Mouse (Mus musculus): ENCODE data around the gene Ccl17.

Ccl17 gene

DNA sequence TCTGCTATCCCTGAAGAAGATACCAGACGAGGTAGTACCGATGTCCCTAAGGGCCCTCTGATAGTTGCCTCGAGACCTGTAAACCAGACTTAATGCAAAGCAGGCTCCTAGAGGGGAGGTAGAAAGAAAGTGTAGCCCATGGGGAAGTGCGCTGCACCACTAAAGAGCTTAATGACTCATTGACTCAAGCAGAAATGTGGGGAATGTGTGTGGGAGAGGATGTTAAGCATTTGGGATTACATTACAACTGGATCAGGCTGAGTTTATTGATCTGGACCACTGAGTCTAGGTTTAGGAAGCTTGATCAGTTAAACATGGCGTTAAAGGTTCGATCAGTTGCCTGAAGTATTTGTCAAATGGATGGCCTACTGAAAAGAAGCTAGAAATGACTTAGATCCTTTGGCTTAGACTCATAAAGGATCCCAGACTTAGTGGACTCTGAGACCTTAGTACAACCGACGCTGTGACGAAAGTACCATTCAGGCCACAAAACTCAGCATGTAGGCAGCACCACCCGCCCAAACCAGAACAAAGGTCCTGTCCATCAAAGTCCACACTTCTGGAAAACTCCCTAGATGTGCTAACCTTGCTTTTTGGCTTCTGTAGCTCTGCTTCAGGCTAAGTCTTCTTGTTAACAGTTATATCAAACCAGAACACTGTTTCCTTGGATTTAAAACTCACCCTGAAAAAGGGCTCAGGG lies 20.8 kb upstream of the Ccl17 start:
- no peak for DNase-seq (ENCODE audit: low spot score)

DNA sequence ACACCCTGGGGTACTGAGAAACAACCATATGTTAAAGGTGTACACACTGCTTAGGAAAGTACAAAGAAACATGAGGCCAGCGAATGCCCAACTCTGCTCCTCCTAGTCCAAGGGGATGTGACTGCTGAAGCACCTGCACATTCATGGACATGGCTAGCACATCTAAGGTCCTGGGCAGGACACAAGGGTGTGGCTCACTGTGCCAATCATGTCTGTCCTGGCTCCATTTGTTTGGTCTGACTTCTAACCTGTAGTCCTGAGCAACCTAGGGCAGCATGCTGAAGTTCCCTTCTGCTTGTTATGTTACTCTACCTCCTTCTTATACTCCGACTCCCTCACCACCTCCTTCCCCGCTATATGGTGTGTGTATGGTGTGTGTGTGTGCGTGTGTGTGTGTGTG lies 15.9 kb upstream of the Ccl17 start:
- no peak for DNase-seq (ENCODE audit: low spot score)

DNA sequence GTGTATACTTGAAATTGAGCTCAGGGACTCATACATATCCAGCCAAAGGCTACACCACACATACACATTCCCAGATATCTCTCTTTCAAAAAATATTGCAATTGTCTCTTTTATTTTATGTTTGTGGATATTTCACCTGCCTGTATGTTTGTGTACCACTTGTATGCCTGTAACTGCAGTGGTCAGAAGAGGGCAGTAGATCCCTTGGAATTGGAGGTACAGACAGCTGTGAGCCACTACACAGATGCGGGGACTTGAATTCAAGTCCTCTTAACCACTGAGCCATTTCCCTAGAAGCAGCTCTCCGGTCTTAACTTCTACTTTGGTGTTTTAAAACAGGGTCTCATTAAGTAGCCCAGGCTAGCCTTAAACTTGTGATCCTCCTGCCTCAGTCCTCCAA lies 15.5 kb upstream of the Ccl17 start:
- no peak for DNase-seq (ENCODE audit: low spot score)

DNA sequence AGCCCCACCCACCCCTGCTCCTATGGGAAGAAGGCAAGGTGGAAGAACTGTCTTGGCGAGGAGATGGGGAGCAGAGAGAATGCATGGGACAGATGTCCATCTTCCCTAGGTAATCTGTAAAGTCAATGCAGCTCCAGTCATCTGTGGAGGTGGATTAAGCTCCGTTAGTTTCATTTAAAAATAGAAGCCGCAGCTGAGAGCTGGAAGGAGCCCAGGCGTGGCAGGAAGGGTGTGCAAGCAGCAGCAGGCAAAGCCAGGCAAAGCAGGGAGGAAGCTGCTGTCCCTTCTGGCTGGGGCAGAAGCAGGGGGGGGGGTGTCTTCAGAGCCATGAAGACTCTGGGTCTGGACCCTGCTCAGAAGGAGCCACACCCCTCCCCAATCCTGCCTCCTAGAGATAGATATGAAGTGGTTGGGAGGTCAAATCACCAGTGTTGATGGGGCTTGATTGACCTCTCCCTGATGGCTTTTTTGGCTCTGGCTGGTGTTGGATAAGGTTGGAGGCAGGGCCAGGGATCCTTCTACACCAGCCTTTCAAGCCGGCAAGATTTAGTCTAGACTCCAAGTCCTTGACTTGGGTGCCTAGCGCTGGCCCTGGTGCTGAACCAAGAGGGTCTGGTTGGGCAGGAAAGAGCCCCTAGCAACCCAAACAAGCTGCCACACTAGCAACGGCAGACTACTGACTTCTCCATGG lies 9.8 kb upstream of the Ccl17 start:
- DNase-seq (ENCODE audit: low spot score) = peak; percentile 66

DNA sequence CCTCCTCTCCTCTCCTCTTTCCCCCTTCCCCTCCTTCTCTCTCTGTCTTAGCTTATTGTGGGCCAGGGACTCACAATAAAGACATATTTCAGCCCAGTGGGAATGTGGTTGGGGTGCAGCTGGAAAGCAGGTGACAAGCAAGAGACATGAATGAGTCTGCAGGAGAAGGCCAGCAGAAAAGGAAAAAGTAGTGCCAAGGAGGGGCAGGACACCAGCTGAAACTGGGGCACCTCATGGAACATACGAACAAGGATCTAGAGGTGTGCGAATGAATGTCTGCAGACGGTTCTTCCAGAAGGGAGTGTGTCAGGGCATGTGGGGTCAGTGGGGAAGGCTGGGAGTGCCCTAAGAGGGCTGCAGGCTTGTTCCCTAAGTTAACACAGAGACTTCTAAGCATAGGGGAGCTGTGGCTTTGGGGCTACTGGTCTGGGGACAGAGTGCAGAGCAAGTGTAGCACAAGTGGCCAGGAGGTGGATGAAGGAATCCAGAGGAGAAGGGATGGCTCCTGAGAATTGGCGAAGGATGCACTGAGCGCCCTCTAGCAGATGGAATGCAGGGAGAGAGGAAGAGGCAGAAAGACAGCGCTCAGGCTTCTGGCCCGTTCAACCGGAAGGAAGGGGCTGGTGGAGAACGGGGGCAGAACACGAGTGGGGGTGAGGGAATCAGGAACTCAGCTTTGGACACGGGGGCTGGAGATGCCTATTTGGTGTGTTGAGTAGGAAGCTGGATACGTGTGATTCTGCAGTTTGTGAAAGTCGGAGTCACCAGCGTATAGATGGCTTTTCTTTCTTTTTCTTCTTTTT lies 8.8 kb upstream of the Ccl17 start:
- DNase-seq (ENCODE audit: low spot score) = peak; percentile 50

DNA sequence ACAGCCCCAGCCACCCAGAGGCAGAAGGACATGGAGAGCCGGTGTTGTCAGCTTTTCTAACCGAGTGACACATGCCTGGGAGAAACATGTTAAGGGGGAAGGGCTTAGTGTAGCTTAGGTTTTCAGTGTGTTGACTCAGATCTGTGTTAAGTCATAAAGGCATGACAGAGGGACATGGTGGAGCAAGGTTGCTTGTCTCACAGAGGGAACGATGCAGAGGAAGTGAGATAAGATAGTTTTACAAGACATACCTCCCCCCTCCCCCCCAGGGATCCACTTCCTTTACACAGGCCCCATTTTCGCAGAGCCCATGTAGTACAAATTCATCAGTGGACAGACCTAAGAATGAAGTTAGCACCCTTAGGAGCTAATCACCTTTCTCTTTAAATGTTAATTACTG lies 7.9 kb upstream of the Ccl17 start:
- no peak for DNase-seq (ENCODE audit: low spot score)

DNA sequence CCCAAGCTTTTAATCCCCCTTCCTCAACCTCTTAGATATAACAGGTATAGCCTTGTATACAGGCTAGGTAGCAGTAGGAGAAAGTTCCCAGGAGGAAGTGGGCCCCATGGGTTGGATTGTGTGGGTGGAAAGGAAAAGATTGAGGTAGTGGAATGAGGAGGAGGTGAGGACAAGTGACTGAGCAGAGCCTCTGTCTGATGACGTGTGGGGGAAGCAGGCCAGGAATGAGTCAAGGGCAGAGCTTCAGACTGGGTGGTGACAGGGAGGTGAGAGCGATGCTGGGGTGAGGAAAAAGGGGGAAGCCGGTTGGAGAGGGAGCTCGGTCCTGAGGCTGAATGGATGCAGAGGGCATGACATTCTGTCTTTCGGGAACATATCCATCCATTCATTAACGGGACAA lies 6.7 kb upstream of the Ccl17 start:
- DNase-seq (ENCODE audit: low spot score) = no peak

DNA sequence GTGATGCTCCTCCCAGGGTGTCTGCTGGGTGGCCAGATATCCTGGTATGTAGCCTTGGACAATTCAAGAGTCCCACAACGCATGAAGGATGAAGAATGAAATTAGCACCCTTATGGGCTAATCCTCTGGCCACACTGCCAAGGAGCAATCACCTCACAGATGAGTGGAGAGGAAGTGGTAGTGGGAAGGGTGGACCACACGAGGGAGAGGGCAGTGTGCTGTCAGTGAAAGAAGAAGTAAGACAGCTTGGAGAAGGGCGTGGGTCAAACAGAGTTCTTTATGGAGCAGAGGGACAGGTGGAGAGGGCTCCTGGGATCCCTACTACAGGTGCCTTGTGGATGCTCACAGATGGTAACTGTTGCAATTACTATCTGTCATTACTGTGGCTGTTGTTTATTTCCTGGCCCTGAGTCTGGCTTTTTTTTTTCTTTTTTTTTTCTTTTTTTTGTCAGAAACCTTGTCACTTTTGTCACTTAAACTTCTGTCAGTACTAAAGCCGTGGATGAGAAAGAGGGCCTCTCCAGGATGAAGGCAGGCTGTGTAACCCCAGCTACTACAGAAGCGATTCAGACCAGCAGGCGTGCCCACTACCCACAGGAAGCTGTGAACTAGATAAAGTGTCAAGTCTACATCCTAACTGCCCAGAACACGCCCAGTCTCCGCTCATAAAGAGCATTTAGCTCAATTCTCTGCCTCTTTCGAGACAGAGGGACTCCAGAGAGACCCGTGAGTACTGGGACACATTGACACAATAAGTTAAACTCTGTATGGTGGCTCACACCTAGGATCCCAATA lies 5.5 kb upstream of the Ccl17 start:
- DNase-seq (ENCODE audit: low spot score) = no peak

DNA sequence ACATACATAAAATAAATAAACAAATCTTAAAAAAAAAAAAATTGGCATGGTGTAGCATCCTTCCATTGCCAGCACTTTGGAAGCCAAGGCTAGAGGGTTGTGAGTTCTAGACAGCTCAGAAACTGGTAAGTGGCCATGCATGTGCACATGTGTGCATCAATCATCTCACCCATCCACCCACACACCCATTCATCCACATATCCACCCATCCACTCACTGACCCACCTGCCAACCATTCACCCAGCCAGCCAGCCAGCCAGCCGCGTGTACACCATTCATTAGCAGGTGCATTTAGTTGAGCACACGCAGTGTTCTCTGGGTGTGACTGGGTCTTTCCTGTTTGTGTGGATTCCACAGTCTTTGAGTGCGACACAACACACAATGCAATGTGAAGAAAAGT lies 4.4 kb upstream of the Ccl17 start:
- no peak for DNase-seq (ENCODE audit: low spot score)

DNA sequence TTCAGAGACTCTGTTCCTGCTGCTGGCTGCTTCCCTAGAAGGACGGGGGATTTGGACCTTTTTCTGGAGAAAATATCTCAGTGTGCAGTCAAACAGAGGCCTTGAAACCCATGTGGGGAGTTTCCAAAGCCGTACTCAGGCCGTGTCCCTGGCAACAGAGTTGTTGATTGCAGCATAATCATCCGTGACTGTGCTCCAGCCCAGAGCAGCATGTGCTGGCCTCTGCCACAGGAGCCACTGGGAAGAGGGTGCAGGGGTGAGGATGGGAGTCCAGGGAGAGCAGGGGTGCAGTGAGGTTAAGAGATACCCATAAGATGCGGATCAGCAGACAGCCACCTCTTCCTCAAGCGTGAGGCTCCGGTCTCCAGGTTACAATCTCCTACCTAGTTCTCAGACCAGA lies 2.7 kb upstream of the Ccl17 start:
- DNase-seq (ENCODE audit: low spot score) = no peak

DNA sequence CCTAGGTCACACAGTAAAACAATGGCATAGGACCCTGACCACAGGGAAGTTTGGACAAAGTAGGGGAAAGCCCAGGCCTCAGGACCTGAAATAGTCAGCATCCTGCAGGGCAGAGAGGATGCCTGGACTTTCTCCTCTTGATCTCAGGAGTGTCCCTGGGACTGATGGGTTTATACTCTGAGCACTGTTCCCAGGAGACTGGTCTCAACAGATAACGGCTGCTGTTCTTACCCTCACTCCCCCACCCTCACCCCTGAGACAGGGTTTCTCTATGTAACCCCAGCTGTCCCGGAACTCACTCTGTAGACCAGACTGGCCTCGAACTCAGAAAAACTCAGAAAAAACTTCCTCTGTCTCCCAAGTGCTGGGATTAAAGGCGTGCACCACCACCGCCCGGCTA lies 1.9 kb upstream of the Ccl17 start:
- DNase-seq (ENCODE audit: low spot score) = no peak

DNA sequence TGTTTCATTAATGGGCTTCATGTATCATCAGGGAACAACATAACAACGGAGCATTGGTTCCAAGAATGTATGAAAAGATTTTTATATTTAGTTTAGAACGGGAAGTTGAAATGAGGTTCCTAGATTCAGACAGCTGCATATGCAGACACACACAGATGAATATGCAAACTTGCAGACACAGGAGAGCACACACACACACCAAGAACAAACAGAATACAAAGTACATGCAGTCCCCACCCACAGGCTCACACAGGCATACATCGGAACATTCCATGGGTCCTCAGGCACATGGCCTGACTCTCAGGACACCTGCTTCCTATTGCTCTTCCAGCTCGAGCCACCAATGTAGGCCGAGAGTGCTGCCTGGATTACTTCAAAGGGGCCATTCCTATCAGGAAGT lies 602 bp downstream of the Ccl17 start:
- DNase-seq (ENCODE audit: low spot score) = no peak

DNA sequence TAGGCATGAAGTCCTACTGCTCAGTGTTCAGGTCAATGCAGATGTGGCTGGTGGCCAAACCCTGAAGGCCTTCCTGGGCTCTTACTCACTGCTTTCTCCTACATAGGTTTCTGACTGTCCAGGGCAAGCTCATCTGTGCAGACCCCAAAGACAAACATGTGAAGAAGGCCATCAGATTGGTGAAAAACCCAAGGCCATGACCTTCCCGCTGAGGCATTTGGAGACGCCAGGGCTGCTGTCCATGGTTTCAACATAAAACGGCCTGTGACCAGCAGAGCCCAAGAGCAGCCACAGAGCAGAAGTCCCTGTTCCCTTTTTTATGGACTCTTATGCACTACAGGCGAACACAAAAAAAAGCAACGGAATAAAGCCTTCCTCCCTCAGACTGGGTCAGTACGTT lies 1.4 kb downstream of the Ccl17 start:
- DNase-seq (ENCODE audit: low spot score) = no peak

DNA sequence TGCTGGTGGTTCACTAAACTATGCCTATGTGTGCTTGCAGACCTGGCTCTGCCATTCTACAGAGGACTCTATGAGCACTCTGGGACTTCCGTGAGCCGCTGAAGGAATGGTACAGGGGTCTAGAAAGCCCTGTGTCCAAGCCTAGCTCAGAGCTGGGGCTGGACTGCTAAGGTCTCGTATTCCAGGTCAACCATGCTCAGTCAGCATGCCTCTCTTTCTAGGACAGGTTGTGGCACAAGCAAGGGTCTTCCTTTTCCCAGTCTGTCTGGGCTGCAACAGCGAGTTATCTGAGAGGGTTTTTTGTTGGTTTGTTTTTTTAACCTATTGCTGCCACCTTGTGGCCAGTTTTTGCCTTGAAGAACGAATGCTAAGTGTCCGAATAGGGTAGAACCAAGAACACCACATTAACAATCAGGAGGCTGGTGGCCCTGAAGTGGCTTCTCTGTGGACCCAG lies 2.4 kb downstream of the Ccl17 start:
- peak; percentile 96 for DNase-seq (ENCODE audit: low spot score)

DNA sequence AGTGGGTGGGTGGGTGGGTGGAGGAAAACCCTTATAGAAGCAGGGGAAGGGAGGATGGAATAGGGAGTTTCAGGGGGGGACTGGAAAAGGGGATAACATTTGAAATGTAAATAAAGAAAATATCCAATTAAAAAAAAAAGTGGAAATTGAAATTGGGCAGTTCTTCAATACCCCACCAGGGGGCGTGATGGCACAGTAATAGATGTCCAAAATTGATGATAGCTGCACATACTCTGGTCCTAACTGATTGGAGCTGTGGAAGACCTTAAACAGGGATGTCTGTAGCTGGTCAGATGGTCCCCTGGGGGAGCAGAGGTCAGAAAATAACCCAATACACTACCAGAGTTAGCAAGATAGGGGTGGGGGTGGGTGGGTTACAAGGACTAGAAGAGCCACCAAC lies 4.3 kb downstream of the Ccl17 start:
- peak; percentile 58 for DNase-seq (ENCODE audit: low spot score)

DNA sequence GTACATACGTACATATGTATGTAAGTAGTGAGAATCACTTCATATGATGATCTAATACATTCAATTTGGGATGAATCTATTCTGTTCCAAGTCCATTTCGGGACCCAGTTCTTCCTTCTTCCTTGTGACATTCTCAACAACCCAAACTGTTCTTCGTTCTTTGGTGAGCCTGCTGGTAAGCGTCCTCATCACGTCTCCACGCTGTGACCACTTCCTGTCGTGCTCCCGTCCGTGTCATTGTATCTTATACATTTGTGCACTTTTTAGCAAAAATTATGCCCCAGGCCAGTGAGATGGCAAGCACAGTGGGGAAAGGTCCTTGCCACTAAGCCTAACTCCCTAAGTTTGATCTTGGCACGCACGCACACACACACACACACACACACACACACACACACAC lies 7.7 kb downstream of the Ccl17 start:
- DNase-seq (ENCODE audit: low spot score) = no peak

DNA sequence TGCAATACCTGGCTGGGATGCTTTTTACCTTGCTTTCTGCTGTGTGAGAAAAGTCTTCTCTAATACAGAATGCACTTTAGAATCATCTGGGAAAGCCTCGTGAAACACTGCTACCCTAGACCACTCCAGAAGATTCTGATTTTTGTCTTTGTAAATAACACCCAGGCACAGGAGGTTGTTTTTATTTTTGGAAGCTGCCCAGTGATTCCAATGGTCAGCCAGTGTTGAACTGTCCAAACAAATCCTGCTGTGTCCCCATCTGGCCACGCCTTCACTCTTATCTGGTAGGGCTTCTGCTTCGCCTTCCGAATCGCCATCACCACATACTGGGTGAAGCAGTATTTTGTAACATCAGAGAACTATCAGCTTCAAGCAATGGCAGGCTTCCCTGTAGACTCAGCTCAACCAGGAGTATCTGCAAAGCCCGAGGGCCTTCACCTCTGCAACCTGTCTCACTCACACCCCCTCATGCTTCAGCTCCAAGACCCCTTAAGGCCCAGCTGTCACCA lies 9.5 kb downstream of the Ccl17 start:
- DNase-seq (ENCODE audit: low spot score) = no peak

DNA sequence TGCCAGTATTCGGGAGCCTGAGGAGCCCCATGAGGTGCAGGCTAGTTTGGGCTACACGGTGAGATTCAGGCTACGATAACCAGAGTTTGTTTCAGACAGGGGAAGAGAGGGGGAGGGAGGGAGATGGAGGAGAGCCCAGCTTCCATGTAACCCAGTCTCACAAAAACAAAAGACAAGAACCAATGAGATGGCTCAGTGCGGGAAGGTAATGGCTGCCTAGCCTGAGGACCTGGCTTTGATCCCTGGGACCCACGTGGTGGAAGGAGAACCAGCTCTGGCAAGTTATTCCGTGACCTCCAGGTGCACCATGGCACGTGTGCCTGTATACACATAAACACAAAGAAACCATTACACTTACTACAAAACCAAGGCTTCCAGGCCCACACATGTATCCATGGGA lies 10.3 kb downstream of the Ccl17 start:
- no peak for DNase-seq (ENCODE audit: low spot score)

DNA sequence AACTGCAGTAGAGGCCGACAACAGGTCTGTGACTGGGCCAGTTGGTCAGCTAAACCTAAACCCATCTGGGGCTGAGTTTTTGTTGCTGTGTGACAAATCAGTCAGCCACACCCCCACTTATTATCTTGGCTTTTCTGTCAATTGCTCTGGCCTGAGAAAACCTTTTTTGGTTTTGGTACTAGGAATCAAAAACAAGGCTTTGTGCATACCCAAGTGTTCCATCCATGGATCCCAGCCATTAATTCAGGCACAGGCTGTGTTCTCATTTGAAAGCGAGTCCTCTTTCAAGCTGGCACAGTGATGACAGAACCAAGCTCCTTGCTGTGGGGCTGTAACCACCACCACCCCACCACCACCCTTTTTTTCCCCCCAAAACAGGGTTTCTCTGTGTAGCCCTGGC lies 11.1 kb downstream of the Ccl17 start:
- DNase-seq (ENCODE audit: low spot score) = no peak

DNA sequence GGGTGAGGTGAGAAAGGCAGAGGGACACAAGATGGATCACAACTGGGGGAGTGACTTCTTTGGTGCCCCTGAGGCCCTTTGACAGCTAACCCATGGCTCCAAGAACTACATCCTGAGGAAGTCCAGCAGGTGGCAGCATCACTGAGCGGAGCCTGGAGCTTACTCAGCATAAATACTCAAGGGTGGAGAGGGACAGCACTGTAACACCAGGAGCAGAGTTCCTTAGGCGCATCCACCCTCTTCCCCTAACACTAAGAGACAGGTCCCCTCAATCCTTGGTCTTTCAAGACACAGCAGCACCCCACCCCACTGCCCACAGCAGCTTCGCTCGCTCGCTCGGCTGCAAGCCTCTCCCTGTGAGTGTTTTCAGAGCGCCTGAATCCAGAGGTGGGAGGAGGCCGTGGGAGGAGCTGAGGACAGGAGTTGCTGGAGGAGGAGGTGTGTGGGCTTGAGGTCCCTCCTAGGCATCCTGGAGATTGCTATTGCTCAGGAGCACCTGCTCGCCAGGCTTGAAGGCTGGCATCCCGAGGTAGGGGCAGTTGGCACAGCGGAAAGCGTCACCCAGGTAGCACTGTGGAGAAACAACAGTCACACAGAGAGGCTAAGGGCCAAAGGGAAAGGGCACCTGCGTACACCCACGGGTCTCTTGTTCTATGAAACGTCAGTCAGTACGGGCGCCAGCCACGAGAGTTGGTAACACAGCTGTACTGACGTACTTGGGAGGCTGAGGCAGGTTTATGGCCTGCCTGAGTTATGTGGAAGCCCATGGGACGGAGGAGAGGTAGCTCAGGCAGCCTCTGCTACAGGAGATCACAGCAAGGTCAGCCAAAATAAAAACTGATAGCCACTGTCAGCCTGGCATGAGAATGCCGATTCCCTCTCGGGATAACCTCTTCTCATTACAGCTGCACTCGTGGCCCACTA lies 12.6 kb downstream of the Ccl17 start:
- peak; percentile 80 for DNase-seq (ENCODE audit: low spot score)

DNA sequence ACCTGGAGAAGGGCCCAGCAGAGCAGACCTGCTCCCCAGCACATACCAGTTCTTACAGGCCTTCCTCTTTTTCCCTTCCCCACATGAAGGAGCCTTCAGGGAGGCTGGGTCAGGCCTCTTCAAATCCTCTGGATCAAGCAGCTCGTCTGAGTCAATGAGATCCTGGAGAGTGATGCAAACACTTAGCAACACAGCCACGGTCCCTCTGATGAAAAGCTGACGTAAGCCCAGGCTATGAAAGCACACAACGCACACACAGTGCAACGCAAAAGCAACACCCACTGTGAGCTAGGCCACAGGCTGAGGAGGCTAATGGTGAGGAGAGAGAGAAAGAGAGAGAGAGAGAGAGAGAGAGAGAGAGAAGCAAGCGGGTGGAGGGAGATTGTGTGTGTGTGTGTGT lies 14.9 kb downstream of the Ccl17 start:
- no peak for DNase-seq (ENCODE audit: low spot score)

All from embryo, embryonic 10.5 days (tissue).